Mouse (Mus musculus): ENCODE results near the gene Ngdn.
"Not testable (repeated sequence)": the region's sequence is repeated elsewhere in the genome, so short reads cannot be mapped to it uniquely, and the experiment has no call there.

Ngdn gene

GRCm38 (mm10) chr14:55014991-55015766 is at the start of gene Ngdn:
Gene Ngdn, plus strand, starts transcription at chr14:55015454.
- peak; percentile 97 for DNase-seq (ENCODE audit: low spot score in 2 of 2)

DNA sequence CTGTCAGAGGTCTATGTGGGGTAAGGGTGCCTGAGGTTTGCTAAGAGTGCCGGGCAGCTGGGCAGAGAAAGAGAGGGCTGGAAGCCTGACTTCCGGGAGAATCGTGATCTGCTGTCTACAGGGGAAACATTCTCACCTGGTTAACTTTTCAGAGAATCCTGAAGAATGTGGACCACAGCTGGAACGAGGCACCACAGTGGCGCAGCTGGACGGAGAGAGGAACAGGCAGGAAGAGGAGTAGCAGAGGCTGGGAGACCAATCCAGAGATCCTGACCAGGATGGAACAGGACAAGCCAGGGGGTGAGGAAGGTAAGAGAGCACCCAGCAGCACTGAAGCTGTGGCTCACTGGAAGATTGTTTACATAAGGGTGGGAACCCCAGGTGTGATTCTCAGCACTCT is 49.6 kb upstream of the Ngdn start:
- no peak for DNase-seq (ENCODE audit: low spot score in 2 of 2)

DNA sequence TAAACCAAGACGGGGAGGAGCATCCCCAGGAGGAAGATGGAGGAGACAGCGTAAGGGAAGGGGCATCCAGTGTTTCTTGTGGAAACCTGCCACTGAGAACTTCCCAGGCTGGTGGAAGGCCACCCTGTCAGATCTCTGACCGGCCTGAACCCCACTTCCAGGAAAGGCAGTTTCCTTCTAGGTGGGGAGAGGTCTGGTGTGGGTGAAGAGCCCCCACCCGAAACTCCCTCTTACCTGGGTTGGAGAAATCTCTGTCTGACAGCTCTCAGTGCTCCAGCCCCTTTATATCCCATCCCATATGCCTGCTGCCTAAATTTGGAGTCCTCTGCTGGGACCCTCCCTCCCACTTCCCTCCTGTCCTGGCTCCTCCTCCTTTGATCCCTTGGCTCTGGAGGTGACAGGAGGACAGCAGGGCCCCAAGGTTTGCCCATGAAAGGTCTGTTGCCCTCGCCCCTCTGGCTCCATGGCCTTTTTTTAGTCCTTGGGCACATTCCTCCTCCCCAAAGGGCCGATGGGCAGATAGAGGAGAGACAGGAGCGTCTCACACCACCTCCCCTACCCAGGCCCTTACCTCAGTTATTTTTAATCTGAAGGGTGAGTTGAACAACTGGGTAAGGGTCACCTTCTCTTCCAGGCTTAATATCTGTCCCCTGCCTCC is 48.8 kb upstream of the Ngdn start, which contains the start of gene Myh6:
Gene Myh6, minus strand, starts transcription at position 608 of the 658 bp plus-strand sequence.
- DNase-seq (ENCODE audit: low spot score in 2 of 2), result no peak

GRCm38 (mm10) chr14:54967874-54968273 is 47.4 kb upstream of the Ngdn start:
- no peak for DNase-seq (ENCODE audit: low spot score in 2 of 2)

DNA sequence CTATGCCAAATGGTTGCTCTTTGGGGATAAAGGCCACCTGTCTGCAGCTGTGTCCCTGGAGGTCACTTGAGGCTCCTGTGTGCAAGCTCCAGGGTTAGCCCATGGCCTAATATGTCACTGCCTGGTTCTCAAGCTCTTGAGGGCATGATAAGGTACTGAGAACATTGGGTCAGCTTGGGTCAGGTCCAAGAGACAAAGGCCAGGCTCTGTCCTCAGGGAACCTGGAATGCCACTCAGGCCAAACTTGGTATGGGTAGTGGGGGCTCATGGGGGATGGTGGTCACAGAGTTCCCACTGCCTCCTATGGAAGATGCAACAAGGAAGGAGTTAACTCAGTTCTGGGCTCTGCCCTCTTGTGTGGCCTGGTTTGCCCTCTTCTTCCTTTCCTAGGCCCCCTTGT is 46.9 kb upstream of the Ngdn start:
- no peak for DNase-seq (ENCODE audit: low spot score in 2 of 2)

DNA sequence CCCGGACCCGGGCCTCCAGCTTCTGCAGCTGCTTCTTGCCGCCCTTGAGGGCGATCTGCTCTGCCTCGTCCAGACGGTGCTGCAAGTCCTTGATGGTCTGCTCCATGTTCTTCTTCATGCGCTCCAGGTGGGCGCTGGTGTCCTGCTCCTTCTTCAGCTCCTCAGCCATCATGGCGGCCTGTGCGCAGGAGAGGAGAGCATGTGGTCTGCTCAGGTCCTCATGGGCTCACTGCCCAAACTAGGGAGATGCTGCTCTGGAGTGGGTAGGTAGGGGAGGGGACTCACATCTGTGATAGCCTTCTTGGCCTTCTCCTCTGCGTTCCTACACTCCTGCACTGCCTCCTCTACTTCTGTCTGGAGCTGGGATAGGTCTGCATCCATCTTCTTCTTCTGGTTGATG is 42.5 kb upstream of the Ngdn start:
- not testable (repeated sequence) for DNase-seq (ENCODE audit: low spot score in 2 of 2)

DNA sequence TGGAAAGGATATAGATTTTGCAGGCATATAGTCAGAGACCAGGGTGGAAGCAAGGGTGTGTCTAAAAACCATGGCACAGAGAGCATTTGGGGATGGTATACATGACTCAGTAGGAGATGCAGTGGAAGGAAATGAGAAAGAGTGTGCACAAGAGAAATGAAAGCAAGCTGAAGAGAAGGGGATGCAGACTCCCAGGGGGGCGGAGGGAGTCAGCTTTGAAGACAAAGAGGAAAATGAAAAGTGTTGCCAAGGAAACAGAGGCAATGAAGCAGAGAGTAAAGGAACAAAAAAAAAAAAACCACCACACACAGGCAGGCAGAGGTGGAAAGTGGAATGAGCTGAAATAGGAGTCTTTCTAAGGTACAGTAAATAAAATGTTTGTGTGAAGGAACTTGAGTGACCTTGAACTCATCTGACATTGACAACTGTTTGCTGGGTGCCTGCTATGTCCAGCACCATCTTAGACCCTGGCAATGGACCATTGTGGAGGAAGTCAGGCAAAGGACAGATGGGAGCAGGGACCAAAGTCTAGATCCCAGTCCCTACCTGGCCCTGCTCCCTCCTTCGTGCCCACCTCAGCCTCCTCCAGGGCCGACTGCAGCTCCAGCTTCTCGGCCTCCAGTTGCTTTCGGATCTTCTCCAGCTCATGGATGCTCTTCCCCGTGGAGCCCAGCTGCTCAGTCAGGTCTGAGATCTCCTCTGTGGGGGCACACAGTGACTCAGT is 41.0 kb upstream of the Ngdn start:
- DNase-seq (ENCODE audit: low spot score in 2 of 2), result no peak

- no peak for DNase-seq (ENCODE audit: low spot score in 2 of 2)
Measured at GRCm38 (mm10) chr14:54976633-54977032, 38.6 kb upstream of the Ngdn start, which contains the start of gene Gm17428. Gene Gm17428, plus strand, starts transcription at chr14:54976933.

DNA sequence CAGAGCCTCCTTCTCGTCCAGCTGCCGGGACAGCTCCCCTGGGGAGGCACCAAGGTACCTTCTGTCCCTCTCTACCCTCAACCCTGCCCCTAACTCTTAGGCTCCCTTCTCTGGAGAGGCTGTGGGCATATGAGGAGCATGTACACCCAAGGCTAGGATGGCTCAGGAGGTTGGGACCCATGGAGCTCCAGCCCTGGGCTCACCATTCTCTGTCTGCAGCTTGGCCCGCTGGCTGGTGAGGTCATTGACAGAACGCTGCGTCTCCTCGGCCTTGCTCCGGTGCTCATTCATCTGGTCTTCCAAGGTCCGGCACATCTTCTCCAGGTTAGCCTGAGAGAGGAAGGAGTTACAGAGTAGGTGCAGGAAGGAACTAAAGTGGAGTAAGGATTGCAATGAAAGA is 36.6 kb upstream of the Ngdn start:
- no peak for DNase-seq (ENCODE audit: low spot score in 2 of 2)

- DNase-seq (ENCODE audit: low spot score in 2 of 2), result no peak
Measured at GRCm38 (mm10) chr14:54981934-54982333, 33.3 kb upstream of the Ngdn start.

- not testable (repeated sequence) for DNase-seq (ENCODE audit: low spot score in 2 of 2)
Measured at GRCm38 (mm10) chr14:54988350-54988874, 26.8 kb upstream of the Ngdn start.

DNA sequence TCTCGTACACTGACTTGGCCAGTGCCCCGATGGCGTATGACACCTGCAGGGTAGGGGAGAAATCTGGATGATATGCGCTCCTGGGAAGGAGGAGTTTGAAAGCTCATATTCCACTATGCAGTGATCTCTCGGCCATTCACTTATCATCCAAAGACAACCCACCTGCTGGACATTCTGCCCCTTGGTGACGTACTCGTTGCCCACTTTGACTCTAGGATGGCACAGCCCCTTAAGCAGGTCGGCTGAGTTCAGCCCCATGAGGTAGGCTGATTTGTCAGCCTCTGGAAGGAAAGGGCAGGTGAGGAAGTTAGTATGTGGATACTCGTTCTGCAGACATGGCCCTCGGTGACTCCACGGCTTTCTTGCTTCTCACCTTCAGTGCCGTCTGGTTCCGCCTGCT is 26.4 kb upstream of the Ngdn start:
- DNase-seq (ENCODE audit: low spot score in 2 of 2), result no peak

DNA sequence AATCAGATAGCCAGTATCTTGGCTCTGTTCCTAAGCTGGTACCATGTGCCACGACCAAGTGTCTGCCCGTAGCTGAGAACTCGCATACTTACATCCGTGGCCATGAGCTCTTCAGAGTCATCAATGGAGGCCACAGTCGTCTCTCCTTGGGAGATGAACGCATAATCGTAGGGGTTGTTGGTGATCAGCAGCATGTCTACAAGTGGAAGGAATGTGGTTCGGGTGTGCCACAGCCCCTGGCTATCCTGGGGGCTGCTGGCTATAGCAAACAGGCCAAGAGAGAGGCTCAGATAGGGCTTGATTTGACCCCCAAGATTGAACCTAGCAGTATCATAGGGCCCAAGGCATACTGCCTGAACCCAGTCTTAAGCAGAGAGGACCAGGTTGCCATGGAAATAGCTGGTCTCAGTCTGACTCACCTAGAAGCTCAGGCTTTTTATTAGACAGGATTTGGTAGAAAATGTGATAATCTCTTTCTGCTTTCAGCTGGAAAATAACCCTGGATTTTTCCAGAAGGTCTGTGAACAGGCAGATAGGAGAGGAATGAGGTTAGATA is 25.3 kb upstream of the Ngdn start:
- no peak for DNase-seq (ENCODE audit: low spot score in 2 of 2)

GRCm38 (mm10) chr14:54992196-54992595 is 23.1 kb upstream of the Ngdn start:
- DNase-seq (ENCODE audit: low spot score in 2 of 2), result no peak

- no peak for DNase-seq (ENCODE audit: low spot score in 2 of 2)
Measured at GRCm38 (mm10) chr14:54993636-54994035, 21.6 kb upstream of the Ngdn start.

DNA sequence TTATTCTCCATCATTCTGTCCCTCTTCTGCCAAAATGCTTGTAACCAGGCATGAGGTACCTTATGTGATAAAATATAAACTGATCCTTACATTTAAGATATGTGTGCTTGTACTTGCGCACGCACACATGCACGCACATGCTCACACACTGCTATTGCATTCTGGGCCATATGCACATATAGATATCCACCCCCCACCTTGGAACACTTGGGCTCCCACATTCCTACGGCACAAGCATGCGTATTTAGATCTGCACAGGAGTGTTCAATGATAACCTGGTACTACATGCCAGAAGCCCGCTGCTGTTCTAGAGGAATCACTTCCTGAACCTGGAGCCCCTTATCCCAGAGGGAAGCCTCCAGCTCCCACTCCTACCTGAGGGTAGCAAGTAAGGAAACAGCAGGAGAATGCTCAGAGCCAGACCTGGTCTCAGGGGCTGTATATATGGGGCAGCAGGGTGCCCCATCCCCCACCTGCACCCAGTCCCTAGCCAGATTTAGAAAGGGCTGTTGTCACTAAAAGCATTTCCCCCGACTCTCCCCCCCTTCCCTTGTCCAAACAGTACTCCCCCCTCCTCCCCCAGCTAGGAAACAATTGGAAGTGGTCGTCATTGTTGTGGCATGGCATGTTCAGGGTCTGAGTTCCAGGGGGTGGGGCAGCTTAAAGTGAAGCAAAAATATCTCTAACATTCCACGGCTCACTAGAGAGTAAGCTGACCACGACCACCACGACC is 21.0 kb upstream of the Ngdn start, which contains the start of gene Myh7:
Gene Myh7, minus strand, starts transcription at position 491 of the 733 bp plus-strand sequence.
- no peak for DNase-seq (ENCODE audit: low spot score in 2 of 2)

GRCm38 (mm10) chr14:54994869-54995186 is 20.4 kb upstream of the Ngdn start:
- DNase-seq (ENCODE audit: low spot score in 2 of 2), result no peak

DNA sequence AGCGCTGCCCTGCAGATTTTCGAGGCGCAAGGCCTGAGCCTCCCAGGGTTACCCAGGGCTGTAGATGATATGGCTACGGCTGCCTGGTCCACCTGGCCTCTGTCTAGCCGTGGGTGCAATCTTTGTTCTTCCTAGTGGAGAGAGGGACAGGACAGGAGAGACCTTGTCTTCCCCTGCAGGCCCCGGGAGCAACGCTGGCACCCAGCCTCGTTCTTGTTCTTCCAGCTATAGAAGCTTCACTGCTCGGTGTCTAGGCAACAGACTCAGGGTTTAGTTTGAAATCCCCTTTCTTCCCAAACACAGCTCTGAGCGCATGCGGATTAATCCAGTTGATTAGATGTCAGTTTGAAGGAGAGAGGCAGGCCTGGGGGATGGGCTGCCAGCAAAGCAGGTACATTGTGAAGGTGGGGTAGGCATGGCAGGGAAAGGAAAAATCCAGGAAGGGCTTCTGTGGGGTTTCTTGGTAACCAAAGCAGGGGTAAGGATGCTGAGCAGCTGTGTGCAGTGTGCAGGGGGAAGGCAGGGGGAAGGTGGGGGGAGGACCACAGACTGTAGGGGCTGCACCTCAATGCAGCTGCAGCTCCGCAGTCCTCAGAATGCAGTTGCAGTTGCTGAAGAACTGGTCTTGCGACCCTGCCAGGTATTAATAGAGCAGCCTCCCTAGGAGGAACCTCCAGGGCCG is 19.7 kb upstream of the Ngdn start:
- no peak for DNase-seq (ENCODE audit: low spot score in 2 of 2)

DNA sequence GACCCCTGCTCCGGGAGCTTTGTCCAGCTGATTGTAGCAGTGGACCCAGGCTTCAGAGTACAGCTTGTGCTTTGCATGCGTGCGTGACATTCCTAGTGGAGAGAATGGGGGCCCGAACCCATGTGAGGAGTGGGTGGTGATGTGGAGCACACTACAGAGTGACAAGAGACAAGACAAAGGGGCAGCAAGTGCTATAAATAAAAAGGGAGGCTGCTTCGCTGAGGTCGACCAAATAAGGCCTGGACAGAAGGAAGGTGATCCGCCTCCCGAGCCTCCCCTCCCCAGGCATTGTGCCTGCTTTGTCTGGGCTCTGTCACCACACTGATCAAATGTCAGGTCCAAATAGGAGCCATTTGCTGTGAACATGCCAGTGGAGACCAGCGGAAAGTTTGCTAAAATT is 18.5 kb upstream of the Ngdn start:
- no peak for DNase-seq (ENCODE audit: low spot score in 2 of 2)

GRCm38 (mm10) chr14:54997297-54997696 is 18.0 kb upstream of the Ngdn start:
- DNase-seq (ENCODE audit: low spot score in 2 of 2), result no peak

DNA sequence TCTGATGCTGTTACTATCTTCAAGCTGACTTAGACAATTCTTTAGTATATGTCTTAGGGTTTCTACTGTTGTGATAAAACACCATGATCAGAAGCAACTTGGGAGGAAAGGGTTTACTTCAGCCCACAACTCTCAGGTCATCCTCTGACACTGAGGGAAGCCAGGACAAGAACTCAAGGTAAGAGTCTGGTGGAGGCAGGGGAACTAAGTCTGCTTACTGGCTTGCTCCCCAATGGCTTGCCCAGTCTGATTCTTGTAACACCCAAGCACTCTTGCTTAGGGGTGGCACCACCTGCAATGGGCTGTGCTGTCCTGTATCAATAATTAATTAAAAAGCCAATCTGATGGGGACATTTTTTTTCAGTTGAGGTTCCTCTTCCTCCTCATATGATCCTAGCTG is 16.6 kb upstream of the Ngdn start:
- no peak for DNase-seq (ENCODE audit: low spot score in 2 of 2)

Measured in spleen, postnatal 10 days (tissue).